Mouse (Mus musculus) layer of hippocampus, adult 18-20 months (tissue): Measurements from ENCODE around the gene Syna. TPM values are rescaled to one million over a fixed set of nuclear protein-coding genes. Genes with fewer than 3 reads are reported as not detected.
A peak's percentile ranks its signal among the peaks of the same experiment; 100 is the strongest.

Source experiments
- DNase-seq, 2 experiments: peaks; one replicate each; pipeline ENCODE4 v3.0.0; 2022; ENCODE audit warnings: low spot score in 2 of 2
- total RNA-seq, 2 experiments: library from RNA; stranded (reverse); gene quantifications; 2 replicates each; pipeline ENCODE4 v1.2.3; 2021

The Syna gene
- total RNA-seq, 2 experiments from 2014 or later: 3.8 to 4.3 TPM

DNA sequence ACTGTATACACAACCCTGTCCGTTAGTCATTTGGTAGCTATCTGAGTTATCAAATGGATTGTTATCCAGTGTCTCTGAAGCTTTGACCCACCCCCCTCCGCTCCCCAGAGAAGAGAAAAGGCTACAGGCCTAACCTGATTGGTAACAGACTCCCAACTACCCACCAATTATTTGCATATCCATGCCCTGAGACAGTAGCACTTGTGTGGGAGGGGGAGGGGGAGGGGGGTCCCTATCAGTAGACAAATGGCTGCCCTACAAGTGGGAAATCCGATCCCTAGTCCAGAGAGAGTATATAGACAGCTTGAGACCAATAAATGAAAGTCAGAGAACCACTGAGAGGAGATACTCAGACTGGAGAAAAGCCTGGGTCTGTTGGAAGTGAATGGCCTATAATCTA is 8.1 kb upstream of the Syna start:
- no peak for DNase-seq

- DNase-seq: no peak
These were observed 7.5 kb upstream of the Syna start for GRCm38 (mm10) chr5:134567445-134567844.

- DNase-seq: no peak
These were observed 5.7 kb upstream of the Syna start for GRCm38 (mm10) chr5:134565696-134566095.

DNA sequence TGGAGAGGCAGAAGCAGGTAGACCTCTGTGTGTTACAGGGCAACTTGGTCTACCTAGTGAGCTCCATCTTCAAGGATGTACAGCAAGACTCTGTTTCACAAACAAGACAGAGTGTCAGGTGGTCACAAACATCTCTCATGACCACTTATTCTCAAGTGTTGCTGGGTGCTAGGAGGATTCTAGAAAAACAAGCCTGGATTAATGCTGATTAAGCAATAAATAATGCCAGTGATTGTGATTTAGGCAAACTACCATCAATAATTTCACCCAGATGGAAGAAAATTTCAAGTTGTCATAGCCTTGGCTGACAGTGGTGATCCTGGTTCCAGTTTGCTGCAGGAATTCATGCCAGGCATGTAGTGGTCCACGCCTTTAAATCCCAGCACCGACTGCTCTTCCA is 4.3 kb upstream of the Syna start:
- no peak for DNase-seq

DNA sequence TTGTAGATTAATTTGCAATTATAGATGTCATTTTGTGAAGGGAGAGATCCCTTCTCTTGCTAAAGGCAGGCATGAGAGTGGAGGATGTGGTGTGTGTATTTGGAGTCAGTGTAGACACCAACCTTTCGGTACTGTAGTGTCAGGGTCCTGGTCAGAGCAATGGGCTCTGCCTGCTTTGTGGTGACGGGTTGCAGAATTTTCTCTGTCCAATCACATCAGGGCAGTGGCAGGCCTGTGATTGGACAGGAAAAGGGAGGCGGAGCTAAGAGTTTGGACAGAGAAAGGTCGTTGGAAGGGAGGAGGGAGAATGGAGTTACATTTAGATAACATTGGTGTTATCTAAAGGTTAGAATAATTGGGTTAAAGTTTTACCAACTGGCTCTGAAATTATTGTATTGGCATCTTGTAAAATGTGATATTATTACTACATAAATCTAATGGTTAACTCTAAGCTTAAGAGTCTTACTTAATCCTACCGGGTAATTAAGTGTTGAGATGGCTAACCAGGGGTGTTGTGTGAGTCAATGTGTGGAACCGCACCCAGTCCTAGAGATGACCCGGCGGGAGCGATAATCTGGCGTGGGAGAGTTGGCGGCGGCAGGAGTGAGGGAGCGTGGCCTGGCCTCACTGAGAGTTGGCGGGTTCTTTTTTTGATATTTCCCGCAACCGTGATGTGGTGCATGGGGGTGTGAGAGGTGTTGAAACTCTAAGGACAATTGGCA is 640 bp upstream of the Syna start:
- DNase-seq: no peak

- peak; percentile 75 to 78 for DNase-seq
These were observed 4.4 kb downstream of the Syna start for GRCm38 (mm10) chr5:134555463-134556164.

GRCm38 (mm10) chr5:134553951-134554546 is 5.9 kb downstream of the Syna start:
- DNase-seq: no peak

- DNase-seq: peak; percentile 97 to 99
These were observed 7.6 kb downstream of the Syna start, which contains the start of gene Clip2 for GRCm38 (mm10) chr5:134552110-134552972. Gene Clip2, minus strand, starts transcription at chr5:134552434.

GRCm38 (mm10) chr5:134551233-134552109 is 8.5 kb downstream of the Syna start:
- DNase-seq: peak; percentile 48 to 63

DNA sequence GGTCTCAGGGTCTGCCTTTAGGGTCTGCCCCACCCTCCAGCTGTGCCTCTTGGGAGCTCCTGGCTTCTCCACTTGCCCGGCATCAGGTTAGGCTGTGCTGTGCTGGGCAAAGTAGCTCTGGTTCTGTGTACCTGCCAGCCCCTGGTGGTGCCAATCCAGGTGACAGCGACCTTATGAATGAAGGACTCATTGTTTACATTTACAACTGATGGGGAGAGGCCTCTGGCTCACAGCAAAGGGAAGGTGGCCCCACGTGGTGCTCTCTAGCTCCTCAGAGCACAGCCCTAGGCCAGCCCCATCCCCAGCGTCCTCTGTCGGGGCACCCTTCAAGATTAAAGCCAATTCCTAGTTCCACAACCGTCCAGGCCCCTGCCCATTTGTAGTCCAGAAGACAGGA is 9.1 kb downstream of the Syna start:
- DNase-seq: no peak

- DNase-seq: no peak
These were observed 10.3 kb downstream of the Syna start for GRCm38 (mm10) chr5:134549640-134550168.

- DNase-seq: no peak
These were observed 11.7 kb downstream of the Syna start for GRCm38 (mm10) chr5:134548306-134548705.

DNA sequence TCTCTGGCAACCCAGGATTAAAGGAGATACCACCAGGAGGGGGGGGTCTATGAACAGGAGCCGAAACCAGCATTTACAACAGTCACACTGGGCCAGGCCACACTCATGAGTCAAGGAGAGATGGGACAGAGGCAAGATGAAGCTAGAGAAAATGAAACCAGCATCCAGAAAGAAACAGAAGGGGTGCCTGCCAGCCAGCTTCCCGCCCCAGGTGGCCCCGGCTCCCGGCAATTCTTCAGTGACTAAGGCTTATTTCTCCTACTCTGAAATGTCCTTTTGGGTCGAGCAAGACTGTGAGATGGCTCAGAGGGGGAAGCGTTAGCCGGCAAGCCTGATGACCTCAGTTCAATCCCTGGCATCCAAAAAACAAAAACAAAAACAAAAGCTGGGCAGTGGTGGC is 13.2 kb downstream of the Syna start:
- no peak for DNase-seq

DNA sequence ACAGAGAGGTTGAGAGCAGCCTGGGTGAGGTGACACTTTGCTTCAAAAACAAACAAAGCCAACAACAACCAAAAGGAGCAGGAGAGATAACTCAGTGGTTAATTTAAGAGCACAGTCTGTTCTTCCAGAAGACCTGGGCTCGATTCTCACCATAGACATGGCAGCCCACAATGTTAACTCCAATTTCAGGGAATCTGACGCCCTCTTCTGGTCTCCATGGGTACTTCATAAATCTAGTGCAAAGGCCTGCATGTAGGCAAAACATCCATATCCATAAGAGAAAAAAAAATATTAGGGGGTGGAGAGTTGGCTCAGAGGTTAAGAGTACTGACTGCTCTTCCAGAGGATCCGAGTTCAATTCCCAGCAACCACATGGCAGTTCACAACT is 14.7 kb downstream of the Syna start:
- no peak for DNase-seq

DNA sequence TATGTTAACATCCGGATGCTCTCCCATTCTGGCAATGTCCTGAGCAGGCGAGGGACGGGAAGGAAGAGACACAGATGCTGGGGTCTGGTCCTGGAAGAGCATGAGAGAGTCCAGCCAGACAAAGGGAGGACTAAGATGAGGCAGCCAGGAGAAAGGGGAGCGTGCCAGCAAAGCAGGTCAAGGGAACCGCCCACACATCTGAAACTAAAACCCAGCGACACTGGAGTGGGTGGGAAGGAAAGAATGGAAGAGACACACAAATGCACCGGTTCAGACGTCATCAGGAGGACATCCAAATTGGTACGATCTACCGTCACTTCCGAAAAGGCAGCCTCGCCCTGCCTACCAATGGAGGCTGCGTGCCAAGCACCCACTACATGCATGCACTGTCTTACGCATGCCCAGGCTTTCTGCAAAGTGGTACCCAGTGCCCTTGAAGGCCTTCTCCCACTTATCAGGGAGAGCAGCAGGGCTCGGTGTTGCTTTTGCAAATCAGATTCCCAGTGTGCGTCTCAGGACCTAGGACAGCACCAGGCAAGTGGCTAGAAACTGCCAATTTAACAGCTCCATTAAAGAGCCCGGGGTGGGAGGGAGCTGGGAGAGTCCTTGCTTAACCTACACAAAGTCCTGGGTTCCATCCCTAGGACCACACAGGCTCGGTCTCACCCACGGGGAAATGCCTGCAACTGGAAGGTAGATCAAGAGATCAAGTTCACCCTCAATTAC is 15.3 kb downstream of the Syna start:
- DNase-seq: no peak

- no peak for DNase-seq
These were observed 18.3 kb downstream of the Syna start for GRCm38 (mm10) chr5:134541640-134542039.

- no peak for DNase-seq
These were observed 19.1 kb downstream of the Syna start for GRCm38 (mm10) chr5:134540881-134541280.

DNA sequence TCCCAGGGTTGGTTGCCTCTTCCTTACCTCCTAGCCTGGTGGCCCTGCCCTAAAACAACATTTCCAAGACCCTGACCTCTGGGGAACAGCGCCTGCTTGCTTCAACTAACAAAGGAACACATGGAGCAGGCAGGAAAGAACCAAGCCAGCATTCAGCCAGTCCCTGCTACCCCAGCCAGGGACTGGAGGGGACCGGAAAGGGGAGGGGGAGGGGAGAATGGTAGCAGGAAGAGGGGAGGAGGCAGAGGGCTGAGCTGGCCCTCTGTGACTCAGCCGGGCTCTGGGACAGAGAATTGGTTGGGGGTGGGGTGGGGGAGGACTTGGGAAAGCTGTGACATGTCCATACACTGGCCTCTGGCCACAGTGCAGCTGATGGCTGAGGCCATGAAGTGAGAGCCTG is 20.1 kb downstream of the Syna start:
- DNase-seq: no peak

DNA sequence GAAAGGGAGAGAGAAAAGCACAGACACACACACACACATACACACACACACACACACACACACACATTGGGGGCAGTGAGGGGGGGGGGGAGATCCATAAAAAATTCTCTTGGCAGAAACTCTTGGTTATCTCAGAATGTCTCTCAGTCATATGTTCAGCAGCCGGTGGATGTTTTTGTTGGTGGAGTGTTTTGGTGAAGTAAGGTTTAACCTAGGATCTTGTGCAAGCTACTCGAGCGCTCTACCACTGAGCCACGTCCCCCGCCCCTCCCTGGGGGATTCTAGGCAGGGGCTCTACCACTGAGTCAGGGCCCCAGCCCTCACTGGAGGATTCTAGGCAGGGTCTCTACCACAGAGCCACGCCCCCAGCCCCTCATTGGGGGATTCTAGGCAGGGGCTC is 23.9 kb downstream of the Syna start:
- no peak for DNase-seq

- DNase-seq: no peak
These were observed 27.6 kb downstream of the Syna start for GRCm38 (mm10) chr5:134532417-134532816.
